Mouse (Mus musculus) spleen, adult 2 months (tissue): ENCODE measurements around the gene S100pbp.

Experiments used
- CTCF ChIP-seq: fragments of 200-500 bp; IDR thresholded peaks from 2 replicates; pipeline ENCODE4 v1.5.1; 2011; ENCODE audit warnings: mild to moderate bottlenecking, inconsistent platforms; ENCODE audit not compliant: insufficient read depth, insufficient read length, insufficient replicate concordance; ENCODE audit errors: extremely low read depth
- POLR2A ChIP-seq: fragments of 200-500 bp; IDR thresholded peaks from 2 replicates; pipeline ENCODE4 v1.6.1; 2011; ENCODE audit warnings: low read depth, low read length, inconsistent platforms

DNA sequence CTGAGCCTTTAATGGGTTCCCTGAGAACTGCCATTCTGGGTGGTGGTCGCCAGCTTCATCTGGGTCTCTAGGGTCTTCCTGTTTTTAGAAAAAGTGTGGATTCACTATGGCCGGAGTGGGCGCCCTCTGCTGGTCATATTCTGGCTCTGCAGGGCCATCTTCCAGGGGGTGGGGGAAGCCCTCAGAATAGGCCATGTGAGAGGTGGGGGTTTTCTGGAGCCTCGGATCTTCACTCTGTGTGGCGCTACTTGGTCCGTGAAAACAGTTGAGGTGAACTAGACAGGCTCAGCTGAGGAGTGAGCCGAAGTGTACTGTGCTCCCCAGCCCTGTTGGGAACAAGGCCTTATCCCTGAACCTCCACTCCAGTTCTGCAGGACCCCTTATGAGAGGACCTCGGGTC is 59.4 kb downstream of the S100pbp start:
- no peak for TF ChIP-seq POLR2A
- TF ChIP-seq CTCF = peak; percentile 69; the same call in 1 of the 2 replicates
